Mouse (Mus musculus): ENCODE measurements at regions not wholly inside any gene's neighbourhood (a gene's known extent, or its start where the extent isn't known, plus 50 kb on each side); places are given as distances from the start of the nearest gene placed in this dataset.

DNA sequence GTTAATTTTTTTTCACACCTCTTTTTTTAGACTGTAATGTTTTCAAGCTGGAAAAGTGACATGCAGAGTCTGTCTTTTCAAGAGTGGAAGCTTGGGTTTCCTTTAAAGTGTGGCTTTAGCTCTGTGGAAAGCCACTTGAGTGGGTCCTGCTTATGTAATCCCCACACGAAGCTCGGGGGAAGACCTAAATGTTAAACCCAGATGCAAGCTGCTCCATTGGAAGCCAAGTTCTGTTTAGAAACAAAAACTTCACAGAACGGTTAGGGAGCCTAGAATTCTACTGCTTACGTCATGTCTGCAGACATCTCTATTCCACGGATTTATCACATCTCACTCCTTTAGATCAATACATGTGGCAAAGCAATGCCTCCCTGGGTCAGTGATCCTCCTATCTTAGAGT lies 171.0 kb downstream of the Htr7 start:
- TF ChIP-seq CTCF (IDR thresholded peaks at IDR 0.05; ENCODE audit: extremely low read depth, insufficient read depth, low read length) (no peak), POLR2A (IDR thresholded peaks at IDR 0.05; ENCODE audit: extremely low read depth, insufficient read depth, low read length) (no peak)

Measured in cortical plate, adult 2 months (tissue).